Mouse (Mus musculus) thymus, postnatal 36 days (tissue): ENCODE results near the gene Setd5.

ENCODE experiments used
- DNase-seq, 2 experiments: peaks; one replicate each; pipeline ENCODE4 v3.0.0; 2022; ENCODE audit warnings: mixed read lengths in 2 of 2

Setd5 gene

DNA sequence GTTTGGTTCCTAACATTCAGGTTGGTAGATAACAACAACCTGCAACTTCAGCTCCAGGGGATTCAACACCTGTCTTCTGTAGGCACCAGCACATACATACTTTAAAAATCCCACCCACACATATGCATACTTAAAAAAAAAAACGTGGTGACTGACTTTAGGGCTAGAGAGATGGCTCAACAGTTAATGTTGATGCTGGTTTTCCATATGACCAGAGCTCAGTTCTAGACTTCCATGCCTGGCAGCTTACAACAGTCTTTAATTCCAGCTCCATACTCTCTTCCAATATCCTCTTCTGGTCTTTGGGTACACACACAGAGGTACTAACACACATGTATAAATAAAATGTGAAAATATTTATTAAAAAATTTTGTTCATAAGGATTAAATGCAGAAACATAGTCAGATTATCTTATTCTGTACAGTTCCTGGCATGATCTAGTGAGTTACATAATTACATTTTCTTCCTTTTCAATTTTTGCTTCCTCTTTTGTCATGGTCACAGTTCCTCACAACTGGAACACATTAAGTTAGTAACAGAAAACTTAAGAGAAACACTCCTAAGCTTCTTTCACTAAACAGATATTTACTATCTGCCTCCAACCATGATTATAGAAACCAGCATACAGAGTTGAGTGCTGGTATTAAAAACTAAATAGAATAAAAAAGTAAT is 16.1 kb upstream of the Setd5 start:
- DNase-seq, result no peak

- no peak for DNase-seq
These were observed 14.9 kb upstream of the Setd5 start for GRCm38 (mm10) chr6:113062253-113062652.

- no peak for DNase-seq
These were observed 13.8 kb upstream of the Setd5 start for GRCm38 (mm10) chr6:113063363-113063762.

GRCm38 (mm10) chr6:113065186-113065585 is 12.0 kb upstream of the Setd5 start:
- no peak for DNase-seq

DNA sequence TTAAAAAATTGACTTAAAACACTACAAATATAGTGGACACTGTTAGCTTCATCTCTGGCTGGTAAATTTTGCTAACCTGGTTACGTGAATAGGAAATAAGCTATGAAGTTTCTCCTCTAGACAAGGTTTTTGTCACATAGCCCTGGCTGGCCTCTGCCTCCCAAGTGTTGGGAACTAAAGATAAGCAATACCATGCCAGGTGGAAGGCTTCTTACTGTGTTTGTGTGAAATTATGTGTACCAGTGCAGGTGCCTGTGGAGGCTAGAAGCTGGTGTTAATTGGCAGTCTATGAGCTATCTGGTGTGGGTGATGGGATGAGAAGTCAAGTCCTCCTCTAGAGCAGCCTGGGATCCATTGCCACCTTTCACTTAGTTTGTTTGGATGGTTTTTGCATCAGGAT is 8.0 kb upstream of the Setd5 start:
- DNase-seq, result no peak

DNA sequence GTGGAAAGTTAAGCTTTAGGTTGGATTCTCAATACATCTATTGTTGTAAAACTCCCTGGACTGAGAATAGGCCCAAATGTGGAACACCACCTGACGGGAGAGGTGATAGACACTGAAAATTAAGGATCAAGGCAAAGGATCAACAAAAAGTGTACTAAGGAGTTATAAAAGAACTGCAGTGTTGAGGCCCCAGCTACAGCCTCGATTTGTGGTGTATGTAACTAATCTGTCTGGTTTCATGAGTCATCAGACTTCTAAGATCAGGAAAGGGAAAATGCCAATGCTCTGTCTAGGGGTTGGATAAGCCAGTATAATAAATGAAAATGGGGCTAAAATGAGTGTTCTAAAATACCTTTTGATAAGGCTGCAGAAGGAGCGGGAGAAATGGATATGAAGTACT is 1.9 kb upstream of the Setd5 start:
- DNase-seq, result no peak

DNA sequence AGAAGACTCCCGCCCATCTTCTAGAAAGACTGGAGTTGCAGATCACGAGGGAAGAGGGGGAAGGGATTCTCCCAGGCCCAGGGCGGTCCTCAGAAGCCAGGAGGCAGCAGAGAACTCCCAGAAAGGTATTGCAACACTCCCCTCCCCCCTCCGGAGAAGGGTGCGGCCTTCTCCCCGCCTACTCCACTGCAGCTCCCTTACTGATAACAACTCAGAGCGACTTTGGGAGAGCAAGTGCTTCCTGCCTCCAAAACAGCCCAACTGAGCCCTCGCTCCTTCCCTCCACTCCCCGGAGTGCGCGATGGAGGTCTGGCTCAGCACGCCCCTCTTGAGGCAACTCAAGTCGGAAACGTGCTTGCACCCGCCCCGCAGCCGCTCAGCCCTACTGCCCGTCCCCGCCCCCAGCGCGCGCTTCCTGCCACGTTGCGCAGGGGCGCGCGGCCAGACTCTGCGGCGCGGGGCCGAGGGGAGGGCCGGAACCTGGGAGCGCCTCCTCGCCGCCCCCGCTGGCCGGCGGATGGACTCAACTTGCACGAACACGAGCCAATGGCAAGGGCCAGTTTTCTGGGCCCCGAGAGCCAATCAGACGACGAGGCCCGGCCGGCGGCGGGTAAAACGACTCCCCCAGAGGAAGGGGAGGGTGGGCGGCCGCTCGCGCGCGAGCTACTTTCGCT is 1.0 kb upstream of the Setd5 start:
- peak; percentile 86 to 92 for DNase-seq

- DNase-seq, result no peak
These were observed 435 bp downstream of the Setd5 start for GRCm38 (mm10) chr6:113077569-113078030.

- peak in 1 of 2 experiments; percentile 38 for DNase-seq
These were observed 1.0 kb downstream of the Setd5 start for GRCm38 (mm10) chr6:113078031-113078721.

GRCm38 (mm10) chr6:113079492-113079891 is 2.3 kb downstream of the Setd5 start:
- no peak for DNase-seq

DNA sequence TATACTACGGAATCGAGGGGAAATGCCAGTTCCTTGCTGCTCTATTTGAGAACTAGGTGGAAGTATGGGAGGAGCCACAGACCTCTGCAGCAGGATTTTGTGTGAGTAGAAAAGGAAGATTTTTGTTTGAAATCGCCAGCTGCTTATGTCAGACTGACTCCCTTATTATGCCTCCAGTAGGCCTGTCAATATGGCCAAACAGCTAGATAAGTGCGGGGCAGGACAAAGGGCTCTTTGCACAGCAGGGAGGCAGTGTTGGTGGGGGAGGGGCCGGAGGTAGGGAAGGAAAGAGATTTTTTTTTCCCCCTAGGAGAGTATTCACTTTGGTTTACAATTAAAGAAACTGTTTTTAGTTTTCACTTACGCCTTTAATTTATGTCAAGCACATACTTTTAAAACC is 5.1 kb downstream of the Setd5 start:
- no peak for DNase-seq

DNA sequence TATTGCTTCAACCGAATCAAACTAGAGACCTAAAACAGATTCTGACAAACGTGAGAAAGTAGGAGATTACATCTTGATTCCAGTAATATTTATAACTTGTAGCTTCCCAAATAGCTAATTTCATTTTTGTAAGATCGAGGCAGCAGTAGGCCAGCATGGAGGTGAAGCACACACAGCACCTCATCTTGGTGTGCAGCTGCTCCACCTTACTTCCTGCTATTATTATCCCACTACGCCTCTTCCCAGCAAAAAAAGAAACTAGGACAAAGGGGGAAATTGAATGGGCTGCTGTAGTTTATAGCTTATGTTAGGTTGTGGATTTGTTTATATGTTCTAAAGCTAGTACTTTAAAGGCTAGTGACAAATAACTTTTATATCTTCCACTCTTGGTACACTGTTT is 7.4 kb downstream of the Setd5 start:
- DNase-seq, result no peak

GRCm38 (mm10) chr6:113093206-113093605 is 16.0 kb downstream of the Setd5 start:
- no peak for DNase-seq

DNA sequence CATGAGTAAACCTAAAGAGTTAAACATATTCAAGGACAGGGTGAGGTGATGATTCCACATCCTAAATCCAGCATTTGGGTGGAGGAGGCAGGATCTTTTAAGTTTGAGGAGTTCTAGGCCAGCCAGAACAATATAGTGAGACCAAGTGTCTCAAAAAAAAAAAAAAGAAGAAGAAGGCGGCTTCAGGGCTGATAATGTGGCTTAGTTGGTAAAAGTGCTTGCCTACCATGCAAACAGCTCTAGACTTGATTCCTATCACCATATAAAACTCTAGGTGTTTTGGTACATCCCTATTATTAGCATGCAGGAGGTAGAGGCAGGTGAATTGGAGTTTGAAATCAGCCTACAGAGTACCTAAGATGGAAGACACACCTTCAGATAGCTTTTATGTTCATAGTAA is 18.4 kb downstream of the Setd5 start:
- DNase-seq, result no peak

DNA sequence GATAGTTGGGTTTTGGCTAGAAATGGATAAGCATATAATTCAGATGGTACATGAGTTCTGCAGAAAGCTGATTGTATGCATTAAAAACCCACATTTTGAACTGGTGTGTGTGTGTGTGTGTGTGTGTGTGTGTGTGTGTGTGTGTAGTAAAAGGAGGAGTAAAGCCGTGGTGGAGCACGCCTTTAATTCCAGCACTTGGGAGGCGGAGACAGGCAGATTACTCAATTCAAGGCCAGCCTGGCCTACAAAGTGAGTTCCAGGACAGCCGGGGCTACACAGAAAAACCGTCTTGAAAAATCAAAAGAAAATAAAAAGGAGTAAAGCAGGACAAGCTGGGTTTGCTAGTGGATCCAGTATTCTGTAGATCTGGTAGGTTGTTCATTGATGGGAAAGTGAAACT is 20.5 kb downstream of the Setd5 start:
- no peak for DNase-seq

GRCm38 (mm10) chr6:113099640-113100289 is 22.6 kb downstream of the Setd5 start:
- DNase-seq, result no peak

DNA sequence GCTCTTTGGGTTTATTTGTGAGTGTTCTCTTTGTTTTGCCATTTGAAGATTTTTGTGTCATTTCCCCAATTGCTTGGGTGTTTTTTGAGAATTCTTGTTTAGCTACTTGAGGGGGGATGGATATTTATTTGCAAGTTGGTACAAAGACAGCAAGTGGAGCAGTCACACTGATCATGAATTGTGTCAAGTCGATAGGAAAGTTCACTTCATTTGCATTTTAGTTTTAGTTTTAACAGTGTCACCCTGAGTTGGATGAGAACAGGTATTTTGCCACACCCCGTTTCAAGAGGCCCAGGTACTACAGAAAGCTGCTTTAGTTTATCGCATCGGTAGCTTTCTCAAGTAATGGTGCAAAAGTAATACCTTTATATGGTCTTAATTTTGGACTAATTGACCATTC is 25.4 kb downstream of the Setd5 start:
- DNase-seq, result no peak

- peak; percentile 71 to 73 for DNase-seq
These were observed 26.6 kb downstream of the Setd5 start for GRCm38 (mm10) chr6:113103765-113104164.

GRCm38 (mm10) chr6:113109378-113109777 is 32.2 kb downstream of the Setd5 start:
- no peak for DNase-seq

DNA sequence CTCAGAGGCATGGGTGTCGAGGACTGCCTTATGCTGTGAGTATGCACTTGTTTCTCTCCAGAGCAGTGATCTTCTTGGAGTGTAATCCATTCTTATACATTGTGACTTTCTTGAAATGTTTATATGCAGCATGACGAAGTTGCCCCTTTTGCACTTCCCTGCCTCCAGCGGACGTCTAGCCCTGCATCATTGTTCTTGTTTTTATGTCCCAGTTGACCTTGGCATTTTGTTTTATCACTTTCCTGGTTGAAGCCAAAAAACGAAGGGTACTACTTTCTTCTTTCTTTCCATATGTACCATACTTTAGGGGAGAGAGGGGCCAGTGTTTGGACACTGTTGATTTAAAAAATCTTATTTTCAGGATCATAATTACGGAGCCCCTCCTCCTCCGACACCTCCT is 32.8 kb downstream of the Setd5 start:
- DNase-seq, result no peak

DNA sequence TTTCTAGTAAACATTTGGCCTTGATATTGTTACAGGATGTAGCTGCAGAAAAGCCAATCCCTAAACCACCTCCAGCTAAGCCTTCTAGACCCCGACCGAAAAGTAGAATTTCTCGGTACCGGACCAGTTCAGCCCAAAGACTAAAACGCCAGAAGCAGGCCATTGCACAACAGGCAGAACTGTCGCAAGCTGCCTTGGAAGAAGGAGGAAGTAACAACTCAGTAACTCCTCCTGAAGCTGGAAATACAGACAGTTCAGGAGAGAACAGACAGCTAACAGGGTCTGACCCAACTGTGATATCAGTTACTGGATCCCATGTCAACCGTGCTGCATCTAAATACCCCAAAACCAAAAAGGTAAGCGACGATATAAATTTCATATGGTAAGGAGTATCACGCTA is 43.6 kb downstream of the Setd5 start:
- DNase-seq, result no peak

DNA sequence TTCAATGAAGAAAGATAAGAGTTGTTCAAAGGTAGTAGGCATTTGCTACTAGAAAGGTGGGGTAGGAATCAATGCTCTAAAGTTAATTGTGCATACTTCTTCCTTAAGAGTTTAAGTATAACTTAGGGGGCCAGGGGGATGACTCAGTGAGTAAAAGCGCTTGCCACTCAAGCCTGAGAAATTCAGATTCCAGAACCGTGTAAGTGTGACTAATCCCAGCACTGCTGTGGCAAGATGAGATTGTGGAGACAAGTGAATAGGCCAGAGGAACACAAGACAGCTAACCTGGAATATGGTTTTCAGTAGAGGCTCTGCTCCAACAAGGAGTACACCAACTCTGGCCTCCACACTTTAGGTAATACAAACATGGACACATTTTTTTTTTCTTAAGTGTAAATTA is 56.2 kb downstream of the Setd5 start:
- no peak for DNase-seq

- no peak for DNase-seq
These were observed 64.4 kb downstream of the Setd5 start for GRCm38 (mm10) chr6:113141389-113142094.
